Mouse (Mus musculus) layer of hippocampus, adult 9-10 months (tissue): Measurements from ENCODE around the gene Tmem240.
"Not testable (repeated sequence)": the region's sequence is repeated elsewhere in the genome, so short reads cannot be mapped to it uniquely, and the experiment has no call there.

ENCODE experiments used
- DNase-seq: peaks from one replicate; pipeline ENCODE4 v3.0.0; 2022; ENCODE audit warnings: low spot score

The Tmem240 gene

GRCm38 (mm10) chr4:155734951-155735702, 527 bp downstream of the Tmem240 start:
- no peak for DNase-seq

GRCm38 (mm10) chr4:155735788-155736187, 1.2 kb downstream of the Tmem240 start:
- DNase-seq = no peak

GRCm38 (mm10) chr4:155736421-155736820, 1.8 kb downstream of the Tmem240 start:
- DNase-seq = no peak

- DNase-seq = no peak
Measured at GRCm38 (mm10) chr4:155738262-155738661, 3.7 kb downstream of the Tmem240 start.

GRCm38 (mm10) chr4:155739152-155739551, 4.6 kb downstream of the Tmem240 start:
- no peak for DNase-seq

- no peak for DNase-seq
Measured at GRCm38 (mm10) chr4:155739741-155740636, 5.4 kb downstream of the Tmem240 start.

GRCm38 (mm10) chr4:155740681-155741080, 6.1 kb downstream of the Tmem240 start:
- not testable (repeated sequence) for DNase-seq

- DNase-seq = no peak
Measured at GRCm38 (mm10) chr4:155742684-155743083, 8.1 kb downstream of the Tmem240 start.

GRCm38 (mm10) chr4:155744474-155744873, 9.9 kb downstream of the Tmem240 start:
- no peak for DNase-seq

- DNase-seq = no peak
Measured at GRCm38 (mm10) chr4:155745136-155745535, 10.5 kb downstream of the Tmem240 start.

- no peak for DNase-seq
Measured at GRCm38 (mm10) chr4:155746036-155746548, 11.5 kb downstream of the Tmem240 start.

GRCm38 (mm10) chr4:155746575-155747490, 12.2 kb downstream of the Tmem240 start:
- DNase-seq = no peak

GRCm38 (mm10) chr4:155757011-155757410, 22.4 kb downstream of the Tmem240 start:
- no peak for DNase-seq

GRCm38 (mm10) chr4:155759862-155760612, 25.4 kb downstream of the Tmem240 start:
- no peak for DNase-seq

- peak; percentile 85 for DNase-seq
Measured at GRCm38 (mm10) chr4:155760613-155761355, 26.2 kb downstream of the Tmem240 start, which contains the start of gene Atad3a. Gene Atad3a, minus strand, starts transcription at chr4:155761093.

GRCm38 (mm10) chr4:155761356-155762099, 26.9 kb downstream of the Tmem240 start:
- no peak for DNase-seq

- DNase-seq = no peak
Measured at GRCm38 (mm10) chr4:155762357-155762756, 27.8 kb downstream of the Tmem240 start.

GRCm38 (mm10) chr4:155769496-155769879, 34.9 kb downstream of the Tmem240 start:
- no peak for DNase-seq

GRCm38 (mm10) chr4:155769880-155770512, 35.4 kb downstream of the Tmem240 start:
- peak; percentile 82 for DNase-seq
